Mouse (Mus musculus): Measurements from ENCODE around the gene Hist1h2bk. TPM values are rescaled to one million over a fixed set of nuclear protein-coding genes. Genes with fewer than 3 reads are reported as not detected.
A peak's percentile ranks its signal among the peaks of the same experiment; 100 is the strongest.
"Not testable (repeated sequence)": the region's sequence is repeated elsewhere in the genome, so short reads cannot be mapped to it uniquely, and the experiment has no call there.

Hist1h2bk gene
- total RNA-seq, 2 experiments from 2014 or later = 30.5 to 35.2 TPM

DNA sequence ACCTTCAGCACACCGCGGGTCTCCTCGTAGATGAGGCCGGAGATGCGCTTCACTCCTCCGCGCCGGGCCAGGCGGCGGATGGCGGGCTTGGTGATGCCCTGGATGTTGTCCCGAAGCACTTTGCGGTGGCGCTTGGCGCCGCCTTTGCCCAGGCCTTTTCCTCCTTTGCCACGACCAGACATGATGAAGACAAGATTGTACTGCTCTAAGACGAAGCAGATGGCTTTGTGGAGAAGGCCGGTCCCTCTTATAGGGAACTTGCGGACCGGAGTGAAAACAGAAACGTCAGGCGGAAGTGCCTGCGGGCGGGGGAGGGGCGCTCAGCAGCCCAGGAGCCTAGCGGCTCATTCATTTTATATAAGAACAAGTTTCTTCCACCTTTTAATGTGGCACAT is 5.5 kb downstream of the Hist1h2bk start, which contains the start of gene Hist1h4i:
Gene Hist1h4i, minus strand, starts transcription at position 221 of the 395 bp plus-strand sequence.
- DNase-seq = peak; percentile 95 to 98

DNA sequence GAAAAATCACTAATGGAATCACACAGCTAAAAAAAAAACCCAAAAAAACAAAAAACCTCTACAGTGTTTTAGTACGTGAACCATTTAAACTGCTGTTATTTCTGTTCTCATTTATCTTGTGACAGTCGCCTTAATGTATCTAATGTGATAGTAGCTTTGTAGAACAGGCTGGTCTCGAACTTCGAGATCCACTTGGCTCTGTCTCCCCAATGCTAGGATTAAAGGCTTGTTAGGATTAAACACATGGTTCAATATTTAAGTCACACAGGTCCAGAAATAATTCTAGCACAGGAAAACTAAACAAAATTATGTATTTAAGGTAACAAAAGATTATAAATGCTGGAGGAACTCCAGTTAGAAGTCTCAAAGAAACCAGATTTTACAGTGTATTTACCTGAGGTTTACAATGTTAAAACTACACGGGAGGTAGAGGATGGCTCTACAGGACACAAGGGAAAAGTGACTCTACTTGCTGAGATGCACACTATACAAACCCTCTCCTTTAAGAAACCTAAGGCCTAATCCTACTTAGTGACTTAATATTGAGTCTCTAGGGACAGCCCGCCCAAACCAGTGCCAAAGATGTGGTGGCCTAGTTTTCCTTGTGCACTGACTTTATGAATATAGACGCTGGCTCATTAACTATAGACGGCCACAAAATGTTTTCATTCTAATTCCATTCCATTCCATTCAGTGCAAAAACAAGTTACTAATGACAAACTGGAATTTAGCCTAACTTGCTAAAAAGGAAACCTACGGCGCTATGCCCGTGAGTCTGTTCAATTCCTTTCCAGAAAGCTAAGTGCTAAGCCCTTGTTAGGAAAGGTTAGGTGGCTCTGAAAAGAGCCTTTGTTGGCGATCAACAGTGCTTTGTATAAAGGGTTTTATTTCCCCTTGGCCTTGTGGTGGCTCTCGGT is 6.2 kb downstream of the Hist1h2bk start:
- DNase-seq = no peak

DNA sequence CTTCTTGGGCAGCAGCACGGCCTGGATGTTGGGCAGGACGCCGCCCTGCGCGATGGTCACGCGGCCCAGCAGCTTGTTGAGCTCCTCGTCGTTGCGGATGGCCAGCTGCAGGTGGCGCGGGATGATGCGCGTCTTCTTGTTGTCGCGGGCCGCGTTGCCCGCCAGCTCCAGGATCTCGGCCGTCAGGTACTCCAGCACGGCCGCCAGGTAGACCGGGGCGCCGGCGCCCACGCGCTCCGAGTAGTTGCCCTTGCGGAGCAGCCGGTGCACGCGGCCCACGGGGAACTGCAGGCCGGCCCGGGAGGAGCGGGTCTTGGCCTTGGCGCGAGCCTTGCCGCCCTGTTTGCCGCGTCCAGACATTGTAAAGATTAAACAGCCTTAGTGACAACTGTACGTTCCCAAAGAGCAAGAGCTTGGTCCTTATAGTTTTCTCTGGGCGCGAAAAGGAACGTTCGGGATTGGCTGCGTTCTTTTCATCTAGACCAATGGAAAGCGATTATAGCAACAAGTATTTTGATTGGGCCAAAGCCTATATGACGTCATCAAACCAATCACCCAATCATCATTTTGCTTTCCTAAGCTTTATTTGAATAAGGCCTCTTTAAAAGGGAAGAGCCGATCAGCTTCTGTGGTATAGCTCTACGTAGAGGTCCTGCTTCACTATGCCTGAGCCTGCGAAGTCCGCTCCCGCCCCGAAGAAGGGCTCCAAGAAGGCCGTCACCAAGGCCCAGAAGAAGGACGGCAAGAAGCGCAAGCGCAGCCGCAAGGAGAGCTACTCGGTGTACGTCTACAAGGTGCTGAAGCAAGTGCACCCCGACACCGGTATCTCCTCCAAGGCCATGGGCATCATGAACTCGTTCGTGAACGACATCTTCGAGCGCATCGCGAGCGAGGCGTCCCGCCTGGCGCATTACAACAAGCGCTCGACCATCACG is 7.2 kb downstream of the Hist1h2bk start, which contains the start of the genes Hist1h2ag and Hist1h2bj:
Gene Hist1h2ag, minus strand, starts transcription at position 377 of the 935 bp plus-strand sequence.
Gene Hist1h2bj, plus strand, starts transcription at position 647 of the 935 bp plus-strand sequence.
- DNase-seq = peak; percentile 82 to 87

DNA sequence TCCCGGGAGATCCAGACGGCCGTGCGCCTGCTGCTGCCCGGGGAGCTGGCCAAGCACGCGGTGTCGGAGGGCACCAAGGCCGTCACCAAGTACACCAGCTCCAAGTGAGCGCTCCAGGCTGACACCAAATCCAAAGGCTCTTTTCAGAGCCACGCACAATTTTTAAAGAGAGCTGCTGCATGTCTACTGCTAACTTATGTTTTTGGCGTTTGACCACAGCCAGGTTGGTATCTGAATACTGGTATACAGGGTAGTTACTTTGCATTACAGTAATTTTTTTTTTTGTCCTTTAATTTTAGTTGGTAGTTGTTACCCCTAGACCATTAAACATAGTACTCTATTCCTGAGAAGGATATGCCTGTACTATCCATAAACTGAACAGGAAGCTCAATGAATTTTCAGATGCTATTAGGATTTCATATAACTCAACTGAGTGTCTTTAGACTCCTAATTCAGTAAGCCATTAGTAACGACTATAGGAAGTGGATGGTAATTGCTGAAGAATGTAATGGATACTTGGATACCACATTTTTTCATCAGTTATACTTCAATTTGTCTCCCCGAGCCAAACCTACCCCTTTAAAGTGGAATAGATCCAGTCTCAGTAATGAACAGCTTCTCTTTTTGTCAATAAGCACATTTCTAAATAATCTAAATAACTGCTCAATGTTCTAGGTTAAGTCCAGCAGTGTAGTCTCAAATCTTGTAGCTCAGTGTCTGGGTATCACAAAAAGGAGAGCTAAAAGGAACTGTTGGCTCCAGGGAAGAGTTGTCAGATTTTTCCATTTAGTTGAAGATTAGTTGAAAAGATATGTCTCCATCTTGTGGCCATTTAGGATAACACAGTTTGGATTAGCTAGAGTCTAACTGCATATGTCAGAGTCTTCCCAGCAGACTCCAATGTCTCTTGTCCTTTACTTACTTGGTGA is 8.1 kb downstream of the Hist1h2bk start:
- DNase-seq = no peak

DNA sequence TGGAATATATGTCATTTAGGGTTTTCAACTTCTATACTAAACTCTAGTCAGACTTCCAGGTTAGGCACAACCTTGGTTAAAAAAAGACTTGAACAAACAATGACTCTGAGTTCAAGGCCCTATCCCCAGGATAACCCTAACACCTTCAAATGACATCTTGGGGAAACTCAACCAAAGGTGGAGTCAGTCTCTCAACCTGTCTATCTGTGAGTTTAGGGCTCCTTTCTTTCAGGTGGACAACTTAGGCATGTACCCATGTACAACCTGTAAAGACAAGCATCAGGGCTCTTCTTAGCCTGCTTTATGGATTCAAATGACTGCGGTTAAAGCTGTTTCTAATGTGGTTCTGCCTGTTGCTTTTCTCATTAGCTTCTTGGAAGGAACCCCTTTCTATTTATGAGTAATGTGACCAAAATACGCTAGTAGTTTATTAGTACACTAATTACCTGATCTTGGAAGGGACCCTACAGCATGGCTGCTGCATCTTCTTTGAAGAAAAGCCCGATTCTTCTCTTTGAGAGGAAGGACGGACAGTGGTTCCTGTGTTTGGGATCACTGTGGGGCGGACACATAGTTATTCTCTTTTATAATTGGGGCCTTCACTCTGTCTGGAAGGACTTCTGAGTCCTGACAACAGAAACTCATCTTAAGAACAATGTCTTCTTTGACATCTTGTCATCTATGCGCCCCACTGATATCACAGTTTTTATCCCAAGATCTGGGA is 8.9 kb downstream of the Hist1h2bk start:
- no peak for DNase-seq

DNA sequence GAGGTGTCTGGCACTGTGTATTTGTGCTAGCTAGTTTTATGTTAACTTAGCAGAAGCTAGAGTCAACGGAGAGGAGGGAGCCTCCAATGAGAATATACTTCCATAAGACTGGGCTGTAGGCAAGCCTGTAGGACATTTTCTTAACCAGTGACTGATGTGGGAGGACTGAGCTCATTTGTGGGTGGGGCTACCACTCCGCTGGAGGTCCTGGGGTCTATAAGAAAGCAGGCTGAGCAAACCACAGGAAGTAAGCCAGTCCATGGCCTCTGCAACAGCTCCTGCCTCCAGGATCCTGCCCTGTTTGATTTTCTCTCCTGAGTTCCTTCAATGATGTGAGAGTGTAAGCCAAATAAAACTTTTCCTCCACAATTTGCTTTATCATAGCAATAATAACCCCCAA is 9.6 kb downstream of the Hist1h2bk start:
- no peak for DNase-seq

DNA sequence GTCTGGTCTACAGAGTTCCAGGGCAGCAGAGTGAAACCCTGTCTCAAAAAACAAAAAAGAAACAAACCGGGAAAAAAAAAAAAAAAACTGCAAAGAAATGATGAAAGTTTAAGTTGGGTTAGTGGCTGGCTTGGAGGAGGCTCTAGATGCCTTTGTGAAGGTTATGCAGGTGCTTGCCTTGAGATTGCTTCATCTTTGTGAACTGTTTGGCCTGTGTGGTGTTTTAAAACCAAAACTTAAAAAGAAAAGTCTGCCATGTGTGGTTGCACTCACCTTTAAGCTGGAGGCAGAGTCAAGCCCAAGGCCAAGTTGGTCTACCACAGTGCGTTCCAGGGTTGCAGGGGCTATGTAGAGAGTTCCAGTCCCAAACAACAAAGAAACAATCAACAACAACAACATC is 13.4 kb downstream of the Hist1h2bk start:
- no peak for DNase-seq

DNA sequence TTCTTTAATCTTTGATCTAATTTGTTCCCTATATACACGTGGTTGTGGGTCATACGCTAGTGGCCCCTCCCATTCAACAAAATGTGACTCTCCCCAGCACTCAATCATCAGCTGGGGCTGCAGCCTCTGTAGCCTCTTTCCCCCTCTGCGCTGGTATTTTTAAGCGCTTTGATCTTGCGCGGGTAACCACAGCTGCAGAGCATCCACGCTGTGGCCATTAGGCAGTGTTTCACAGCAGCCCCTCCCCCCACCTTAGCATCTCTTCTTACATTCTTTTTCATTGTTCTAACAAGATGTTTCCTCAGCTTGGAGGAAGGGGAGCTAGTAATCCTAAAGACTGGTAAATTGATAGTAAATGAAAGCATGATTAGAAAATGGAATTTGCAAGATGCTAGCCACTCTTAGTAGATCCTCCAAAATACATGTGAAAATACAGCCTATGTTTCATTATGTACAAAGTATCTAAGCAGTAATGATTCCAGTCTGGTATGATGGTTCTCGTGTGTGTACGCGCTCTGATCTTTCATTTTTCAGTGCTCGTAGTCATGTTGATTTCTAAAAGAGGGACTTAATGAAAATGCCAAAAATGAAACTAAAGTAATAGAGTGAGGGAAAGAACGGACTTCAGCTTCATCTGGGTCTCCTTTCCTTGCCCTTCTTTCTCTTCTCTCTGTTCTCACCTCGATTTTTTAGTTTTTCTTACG is 14.2 kb downstream of the Hist1h2bk start:
- no peak for DNase-seq

DNA sequence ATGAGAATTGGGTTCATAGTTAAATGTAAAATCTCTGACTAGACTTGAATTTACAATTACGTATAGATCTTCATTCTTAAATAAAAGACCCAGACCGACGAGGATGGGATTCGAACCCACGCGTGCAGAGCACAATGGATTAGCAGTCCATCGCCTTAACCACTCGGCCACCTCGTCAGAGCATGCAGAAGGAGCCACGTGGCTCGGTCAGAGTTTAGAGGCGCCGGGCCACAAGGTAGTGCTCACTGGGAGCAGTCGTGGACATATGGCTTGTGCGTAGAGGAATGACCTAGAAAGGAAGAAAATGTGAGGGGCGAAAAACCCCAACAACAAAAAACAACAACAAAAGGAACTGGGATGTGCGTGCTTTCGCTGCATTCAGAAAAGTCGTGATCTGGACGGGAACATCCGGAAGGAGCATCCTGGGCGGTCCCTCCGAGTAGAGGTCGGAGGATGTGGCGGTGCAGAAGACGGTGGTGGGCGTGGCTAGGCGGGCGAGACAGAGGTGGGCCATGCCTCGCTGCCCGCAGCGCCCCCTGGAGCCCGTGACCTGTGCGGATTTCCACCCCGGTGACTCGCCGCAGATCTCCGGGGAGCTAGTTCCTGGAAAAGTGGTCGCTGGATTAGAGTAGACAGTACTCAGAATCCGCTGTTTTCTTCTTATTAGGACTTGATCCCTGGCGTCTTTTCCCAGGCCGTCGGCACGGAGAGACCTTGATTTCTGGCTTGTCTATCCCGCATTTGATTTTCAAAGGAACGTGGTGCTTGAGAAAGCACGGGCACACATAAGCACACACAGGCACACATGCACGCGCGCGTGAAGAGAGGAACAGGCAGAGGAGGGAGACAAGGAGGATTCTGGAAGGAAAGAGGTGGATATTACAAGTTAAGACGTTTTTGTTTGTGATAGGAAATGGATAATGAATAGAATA is 15.2 kb downstream of the Hist1h2bk start:
- DNase-seq = peak; percentile 89 to 90

DNA sequence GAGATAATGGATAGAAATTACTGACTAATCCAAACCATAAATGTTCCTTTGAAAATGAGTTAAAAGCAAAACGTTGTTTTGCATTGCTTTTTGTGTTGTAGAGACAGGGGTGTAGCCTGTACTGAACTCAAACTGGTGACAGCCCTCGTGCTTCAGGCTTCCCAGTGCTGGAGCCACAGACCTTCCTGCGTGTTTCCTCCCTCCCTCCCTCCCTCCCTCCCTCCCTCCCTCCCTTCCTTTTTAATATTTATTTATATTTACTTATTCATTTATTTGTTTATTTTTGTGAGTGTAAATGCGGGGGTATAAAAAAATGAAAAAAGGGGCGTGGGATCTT is 15.8 kb downstream of the Hist1h2bk start:
- no peak for DNase-seq

DNA sequence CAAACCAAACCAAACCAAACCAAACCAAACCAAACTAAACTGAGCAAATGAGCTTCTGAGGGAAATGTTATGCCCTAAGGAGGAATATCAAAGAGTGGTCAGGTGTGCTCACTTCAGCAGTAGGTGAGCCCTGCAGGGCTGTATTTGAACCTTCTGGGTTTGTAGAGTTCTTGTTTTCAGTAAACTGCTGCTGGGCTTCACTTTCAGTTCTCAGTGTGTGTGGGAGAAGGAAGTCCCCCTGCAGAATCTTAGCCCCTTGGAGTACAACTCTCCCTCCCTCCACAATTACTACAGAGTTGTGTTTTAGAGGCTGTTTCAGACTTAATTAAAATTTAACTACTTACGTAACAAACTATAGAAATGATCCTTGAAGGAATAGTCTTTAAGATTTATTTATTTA is 18.1 kb downstream of the Hist1h2bk start:
- DNase-seq = no peak

DNA sequence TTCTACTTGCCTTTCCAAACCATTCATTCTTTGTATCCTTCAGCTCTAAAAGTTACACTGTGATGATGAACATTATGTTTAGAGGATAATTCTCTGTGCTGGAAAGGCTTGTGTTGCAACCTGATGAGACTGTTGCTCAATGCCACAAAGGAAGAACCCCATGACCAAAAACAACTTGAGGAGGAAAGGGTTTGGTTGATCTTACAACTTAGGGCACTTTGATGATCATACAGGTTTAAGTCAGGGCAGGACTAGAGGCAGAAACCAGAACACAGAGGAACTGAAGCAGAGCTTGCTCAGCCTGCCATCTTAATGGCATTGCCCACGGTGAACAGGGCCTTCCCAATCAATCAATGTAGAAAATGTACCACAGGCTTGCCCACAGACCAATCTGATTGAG is 25.8 kb downstream of the Hist1h2bk start:
- no peak for DNase-seq

DNA sequence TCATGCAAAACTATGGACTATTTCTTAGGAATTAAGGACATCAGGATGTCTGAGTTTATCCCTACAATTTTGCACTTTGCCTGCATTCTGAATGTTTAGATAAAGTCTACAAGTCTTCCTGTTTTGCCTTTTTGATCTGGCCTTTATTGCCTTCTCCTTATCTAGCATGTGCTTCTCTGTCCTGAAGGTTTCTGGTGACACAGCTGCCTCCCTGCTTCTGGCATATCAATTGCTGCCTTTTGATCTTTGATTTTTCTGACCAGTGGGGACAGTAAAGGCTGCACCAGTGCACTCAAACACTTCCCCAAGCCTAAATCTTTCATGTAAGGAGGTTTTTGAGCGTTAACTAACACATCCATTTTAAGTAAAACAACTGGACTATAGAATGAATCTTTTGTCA is 27.8 kb downstream of the Hist1h2bk start:
- DNase-seq = no peak

DNA sequence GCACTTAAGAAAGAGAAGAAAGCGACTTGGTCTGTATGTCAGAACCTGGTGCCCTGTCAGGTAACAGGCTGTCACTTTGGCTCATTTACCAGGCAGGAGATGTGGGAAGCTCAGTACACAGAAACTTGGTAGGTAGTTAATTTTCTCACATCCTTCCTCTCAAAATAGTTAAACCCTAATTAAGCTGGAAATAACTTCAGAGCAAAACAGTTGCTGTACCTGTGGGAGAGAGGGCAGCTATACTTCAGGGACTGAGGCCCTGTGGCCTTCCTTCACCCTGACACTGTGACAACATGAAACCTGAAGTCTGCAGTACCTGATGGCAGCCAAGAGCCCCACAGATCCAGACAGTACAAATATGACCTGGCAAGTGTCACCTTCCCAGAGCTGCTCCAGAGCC is 48.5 kb downstream of the Hist1h2bk start, which contains the start of gene Vmn1r188:
Gene Vmn1r188, plus strand, starts transcription at position 301 of the 400 bp plus-strand sequence.
- DNase-seq = not testable (repeated sequence)

Small RNAs within 50 kb of the gene (microRNA-seq; reads per million reads assigned to microRNA genes)
- gene Gm26300 (0 reads per million in 2 experiments), gene Gm44390 (0 reads per million in 2 experiments), gene Gm44486 (0 reads per million in 2 experiments)

Other genes starting within 250 kb of the Hist1h2bk start
- gene Hist1h2an, start 248.7 kb upstream of the Hist1h2bk start, total RNA-seq (2021) = 1 to 10 TPM in 1 of 2 experiments, not detected in 1; 2.6 TPM
- gene Hist1h2bp, start 248.4 kb upstream of the Hist1h2bk start, total RNA-seq (2021) = 10 to 100 TPM in 1 of 2 experiments, 1 to 10 TPM in 1; 7.8 to 11.4 TPM
- 10 to 100 TPM; 49.4 to 52.0 TPM for gene Hist1h2bq, start 225.7 kb upstream of the Hist1h2bk start, total RNA-seq (2021)
- 10 to 100 TPM in 1 of 2 experiments, not detected in 1; 19.5 TPM for gene Hist1h2ao, start 225.4 kb upstream of the Hist1h2bk start, total RNA-seq (2021)
- gene Hist1h4m, start 224.1 kb upstream of the Hist1h2bk start, total RNA-seq (2021) = 100 to 1,000 TPM; 229 to 282 TPM
- gene Hist1h4n, start 203.7 kb upstream of the Hist1h2bk start, total RNA-seq (2021) = 10 to 100 TPM; 29.3 to 57.3 TPM
- 10 to 100 TPM; 34.7 to 45.0 TPM for gene Hist1h2ap, start 202.4 kb upstream of the Hist1h2bk start, total RNA-seq (2021)
- 10 to 100 TPM; 49.6 to 51.2 TPM for gene Hist1h2br, start 202.1 kb upstream of the Hist1h2bk start, total RNA-seq (2021)
- gene Zfp184, start 90.8 kb upstream of the Hist1h2bk start, total RNA-seq (2021) = 1 to 10 TPM; 2.6 to 5.2 TPM
- gene Pom121l2, start 54.7 kb upstream of the Hist1h2bk start, total RNA-seq (2021) = not detected
- under 1 TPM; 0.25 to 0.42 TPM for gene Prss16, start 26.1 kb upstream of the Hist1h2bk start, total RNA-seq (2021)
- gene Hist1h2ah, start 302 bp upstream of the Hist1h2bk start, total RNA-seq (2021) = 10 to 100 TPM; 11.4 to 25.4 TPM
- 10 to 100 TPM; 72.6 to 72.8 TPM for gene Hist1h4i, start 5.5 kb downstream of the Hist1h2bk start, total RNA-seq (2021)
- gene Hist1h2ag, start 7.1 kb downstream of the Hist1h2bk start, total RNA-seq (2021) = 10 to 100 TPM; 13.7 to 21.6 TPM
- 10 to 100 TPM; 12.5 to 16.9 TPM for gene Hist1h2bj, start 7.3 kb downstream of the Hist1h2bk start, total RNA-seq (2021)
- not detected for gene Vmn1r188, start 48.6 kb downstream of the Hist1h2bk start, total RNA-seq (2021)
- not detected for gene Vmn1r189, start 70.0 kb downstream of the Hist1h2bk start, total RNA-seq (2021)
- not detected for gene Vmn1r191, start 148.1 kb downstream of the Hist1h2bk start, total RNA-seq (2021)
- gene Vmn1r192, start 155.3 kb downstream of the Hist1h2bk start, total RNA-seq (2021) = not detected
- gene Vmn1r193, start 187.3 kb downstream of the Hist1h2bk start, total RNA-seq (2021) = not detected
- gene Vmn1r194, start 208.3 kb downstream of the Hist1h2bk start, total RNA-seq (2021) = not detected
- gene Vmn1r195, start 234.7 kb downstream of the Hist1h2bk start, total RNA-seq (2021) = not detected